Mouse (Mus musculus) cerebellum, postnatal 25 days (tissue): ENCODE measurements at regions not wholly inside any gene's neighbourhood (a gene's known extent, or its start where the extent isn't known, plus 50 kb on each side); places are given as distances from the start of the nearest gene placed in this dataset.
A peak's percentile ranks its signal among the peaks of the same experiment; 100 is the strongest.

Experiments
- DNase-seq, 2 experiments: peaks; one replicate each; pipeline ENCODE4 v3.0.0; 2021; ENCODE audit warnings: mixed read lengths in 2 of 2

DNA sequence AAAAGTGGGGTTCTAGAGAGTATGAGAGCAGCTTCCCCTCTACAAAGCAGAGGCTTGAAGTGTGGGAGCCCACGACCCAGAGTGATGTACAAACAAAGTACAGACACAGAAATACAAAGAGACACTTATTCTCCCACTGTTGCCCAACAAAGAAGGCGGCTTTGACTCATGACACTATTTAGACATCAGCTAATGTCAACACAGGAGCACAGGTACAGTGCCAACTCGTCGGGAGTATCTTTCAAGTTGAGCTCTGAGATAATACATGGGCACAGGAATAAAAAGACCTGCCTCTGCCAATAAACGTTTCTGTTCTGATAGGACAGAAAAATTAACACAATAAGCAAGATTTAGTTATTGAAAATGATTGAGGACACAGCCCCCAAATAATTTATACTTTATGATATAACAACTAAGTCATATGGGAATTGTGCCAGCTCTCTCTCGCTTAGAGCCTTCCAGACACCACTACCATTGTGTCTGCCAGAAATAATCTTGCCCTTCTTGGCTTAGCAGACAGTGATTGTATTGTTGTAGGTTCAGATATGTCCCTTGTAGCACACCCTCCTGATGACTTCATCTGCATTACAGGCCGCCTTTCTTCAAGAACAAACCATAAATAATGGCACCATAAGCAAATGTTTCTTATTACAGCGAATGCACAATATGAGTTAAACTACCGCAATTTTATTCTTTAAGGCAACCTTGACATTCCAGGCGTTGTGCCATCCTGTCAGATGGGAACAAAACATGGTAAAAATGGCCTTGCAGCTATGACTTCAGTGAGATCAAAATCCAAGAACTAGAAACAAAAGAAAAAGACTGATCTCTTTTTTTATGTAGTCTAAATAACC lies 561.1 kb downstream of the Adgrl2 start:
- DNase-seq = peak; percentile 15 to 40

DNA sequence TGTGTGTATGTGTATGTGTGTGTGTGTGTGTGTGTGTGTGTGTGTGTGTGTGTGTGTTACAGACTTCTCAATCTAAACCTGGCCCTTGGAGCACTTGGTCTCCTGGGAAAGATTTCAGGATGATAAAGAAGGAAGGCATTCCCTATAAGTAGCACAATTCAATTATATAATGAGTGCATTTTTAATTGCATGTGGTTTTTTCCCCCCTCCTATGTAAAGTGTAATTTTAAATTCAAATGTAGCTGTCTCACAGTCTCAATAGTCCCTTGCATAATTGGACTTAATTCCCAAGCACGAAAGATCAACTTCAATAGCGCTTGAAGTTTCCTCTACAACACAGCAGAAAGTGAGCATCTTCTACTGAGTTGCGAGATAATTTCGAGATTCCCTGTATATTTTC lies 566.3 kb downstream of the Adgrl2 start:
- no peak for DNase-seq

DNA sequence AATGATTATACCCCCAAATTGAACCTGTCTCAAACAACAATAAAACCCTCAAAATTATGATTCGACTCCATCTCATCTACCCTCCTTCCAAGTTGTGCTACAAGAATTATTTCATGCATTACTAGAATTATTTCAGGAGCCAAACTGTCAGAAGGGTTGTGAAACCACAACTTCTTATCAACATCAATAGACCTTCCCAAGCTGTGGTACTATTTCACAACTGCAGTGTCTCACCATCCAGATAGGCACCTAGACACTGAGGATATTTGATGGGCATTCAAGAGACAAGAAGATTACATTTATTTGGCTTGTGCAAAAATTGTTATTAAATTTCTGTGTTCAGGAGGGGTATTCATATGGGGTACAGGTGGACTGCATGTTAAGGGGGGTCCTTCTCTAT lies 567.0 kb downstream of the Adgrl2 start:
- no peak for DNase-seq

DNA sequence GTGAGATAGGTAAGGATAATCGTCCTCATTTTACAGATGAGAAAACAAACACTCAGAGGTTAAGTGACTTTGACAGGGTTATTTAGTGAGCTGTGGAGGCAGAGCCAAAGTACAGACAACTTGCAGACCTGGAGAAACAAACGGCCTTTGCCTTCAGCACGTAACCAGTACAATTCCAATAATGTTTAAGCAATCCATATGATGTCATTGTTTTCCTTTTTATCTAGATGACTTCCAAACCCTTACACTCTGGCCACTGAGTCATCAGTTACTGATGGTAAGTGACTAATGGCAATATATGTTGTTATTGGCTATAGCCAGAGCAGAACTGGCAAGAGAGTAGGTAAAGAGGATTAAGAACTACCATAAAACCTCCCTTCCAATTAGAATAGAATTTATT lies 567.6 kb downstream of the Adgrl2 start:
- DNase-seq = no peak

GRCm38 (mm10) chr3:148422205-148422604 lies 568.1 kb downstream of the Adgrl2 start:
- no peak for DNase-seq

DNA sequence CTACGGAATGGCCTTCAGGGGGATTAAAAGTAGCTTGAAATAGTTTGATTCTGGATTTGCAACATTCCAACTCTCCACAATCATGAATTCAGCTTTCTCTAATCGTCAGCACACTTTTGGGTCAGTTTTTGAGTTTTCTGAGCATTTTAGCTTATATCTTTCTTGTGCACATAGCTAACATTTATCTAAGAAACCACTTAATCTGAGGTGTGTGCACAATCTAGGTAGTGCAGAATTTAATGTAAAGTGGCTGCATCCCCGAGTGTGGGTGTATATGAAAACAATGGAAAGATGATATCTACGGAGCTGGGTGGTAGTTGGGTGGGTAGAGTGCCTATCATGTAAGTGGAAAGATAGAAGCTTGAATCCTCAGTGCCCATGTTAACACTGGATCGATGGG lies 570.1 kb downstream of the Adgrl2 start:
- no peak for DNase-seq

DNA sequence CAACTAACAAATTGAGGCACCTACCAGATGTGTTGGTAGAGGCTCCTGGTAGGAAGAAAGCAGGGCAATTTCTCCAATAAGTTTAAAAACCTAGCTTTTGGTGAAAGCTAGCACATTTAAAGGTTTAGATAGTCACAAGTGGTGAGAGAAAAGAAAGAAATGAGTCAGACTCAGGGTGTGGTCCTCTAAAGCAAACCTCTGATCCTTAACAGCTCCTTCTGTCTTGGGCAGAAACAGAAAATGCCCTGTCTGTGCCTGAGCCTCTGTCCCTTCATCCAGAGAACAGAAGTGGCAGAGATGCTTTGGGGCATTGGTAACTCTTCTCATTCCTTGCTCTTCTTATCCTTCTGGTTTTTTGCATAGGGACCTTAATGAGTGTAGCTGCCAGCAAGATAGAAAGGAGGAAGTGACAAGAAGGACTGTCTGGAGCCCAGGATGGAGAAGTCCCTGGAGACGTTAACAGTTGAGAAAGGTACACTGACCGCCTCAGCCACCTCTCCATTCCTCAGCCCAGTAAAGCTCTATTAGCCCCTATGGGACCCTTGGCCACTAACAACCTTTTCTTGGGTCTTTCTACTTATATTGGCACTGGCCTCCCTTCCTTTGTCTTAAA lies 570.8 kb downstream of the Adgrl2 start:
- no peak for DNase-seq

DNA sequence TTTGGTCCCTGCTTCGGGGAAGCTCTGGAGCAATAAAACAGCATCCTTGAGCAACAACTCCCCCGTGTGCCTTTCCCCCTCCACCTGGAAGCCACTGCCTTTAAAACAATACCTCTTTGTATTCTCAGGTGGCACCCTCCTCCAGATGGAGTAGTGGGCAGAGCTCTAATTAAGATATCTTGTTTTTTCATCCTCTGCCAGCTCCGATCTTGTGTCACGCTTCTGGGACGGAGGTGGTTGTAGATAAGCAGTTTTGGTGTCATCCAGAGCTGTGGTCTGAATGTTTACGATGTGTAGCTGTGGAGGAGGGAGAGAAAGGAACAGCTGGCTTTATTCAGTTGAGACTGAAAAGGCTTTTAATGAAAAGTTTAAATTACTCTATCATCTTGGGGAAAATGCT lies 572.3 kb downstream of the Adgrl2 start:
- no peak for DNase-seq

DNA sequence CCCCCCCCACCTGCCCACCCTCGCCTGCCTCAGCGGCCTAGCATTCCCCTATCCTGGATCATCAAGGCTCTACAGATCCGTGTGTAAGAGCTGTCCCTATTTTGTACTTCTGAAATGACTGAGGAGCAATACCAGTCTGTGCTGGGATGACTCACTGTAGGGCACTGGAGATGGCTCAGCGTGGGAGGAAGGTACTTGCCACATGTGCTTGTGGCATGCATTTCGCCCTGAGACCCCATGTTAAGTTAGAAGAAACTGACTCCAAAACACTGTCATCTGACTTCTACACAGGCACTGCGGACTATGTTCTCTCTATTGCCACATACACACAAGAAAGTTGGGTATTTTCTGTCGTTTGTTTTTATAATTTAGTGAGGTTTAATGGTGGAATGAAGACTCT lies 574.9 kb downstream of the Adgrl2 start:
- DNase-seq = no peak

GRCm38 (mm10) chr3:148413027-148413426 lies 577.3 kb downstream of the Adgrl2 start:
- no peak for DNase-seq

DNA sequence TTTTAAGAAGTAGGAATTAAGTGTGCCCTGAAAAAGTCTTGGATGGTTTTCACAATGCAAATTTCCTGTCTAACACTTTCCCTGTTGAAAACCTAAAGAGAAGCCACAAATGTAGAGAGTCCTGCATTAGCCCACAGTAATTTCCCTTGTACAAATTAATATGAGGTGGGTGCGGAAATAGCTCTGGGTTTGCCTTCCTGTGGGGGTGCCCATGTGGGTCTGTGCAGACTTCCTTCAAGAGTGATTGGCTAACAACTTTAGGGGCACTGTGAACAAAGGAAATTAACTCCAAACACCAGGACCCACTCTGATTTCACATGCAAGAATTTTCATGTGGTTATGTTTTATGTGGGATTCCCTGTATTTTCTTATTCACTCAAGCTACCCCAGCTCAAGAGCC lies 578.2 kb downstream of the Adgrl2 start:
- no peak for DNase-seq

DNA sequence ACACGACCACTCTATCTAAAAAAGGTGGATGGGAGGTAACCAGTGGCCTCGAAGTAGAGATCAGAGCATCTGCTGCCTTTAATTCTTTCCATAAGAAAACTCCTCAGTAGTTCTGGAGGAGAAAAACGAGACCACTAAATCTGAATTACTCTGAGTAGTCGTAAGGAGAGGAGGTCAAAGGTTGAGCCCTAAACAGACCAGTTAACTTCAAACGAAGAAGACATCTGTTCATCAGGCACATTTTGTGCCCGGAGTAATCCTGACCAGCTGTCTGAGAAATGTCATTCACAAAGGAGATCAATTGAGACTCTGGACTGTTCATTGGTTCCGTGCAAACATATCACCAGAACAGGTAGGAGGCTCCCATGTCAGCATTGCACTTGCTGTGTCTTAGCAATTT lies 592.0 kb downstream of the Adgrl2 start:
- no peak for DNase-seq

DNA sequence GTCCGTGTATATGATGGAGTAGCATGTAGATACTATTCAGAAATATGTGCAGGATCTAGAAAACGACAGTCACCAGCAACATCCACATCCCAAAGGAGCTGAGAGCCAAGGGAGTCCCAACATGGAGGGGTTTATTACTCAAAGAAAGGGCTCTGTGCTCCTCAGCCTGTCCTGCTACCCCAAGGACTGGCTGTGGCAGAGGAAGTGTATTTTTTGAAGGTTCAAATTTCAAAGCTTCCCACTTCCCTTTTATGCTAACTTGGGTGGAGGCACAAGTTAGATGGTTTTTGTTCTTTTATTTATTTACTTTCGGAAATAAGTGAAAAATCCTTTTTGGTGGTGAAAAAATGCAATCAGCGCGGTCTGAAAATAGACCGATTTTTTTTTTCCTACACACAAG lies 602.8 kb downstream of the Adgrl2 start:
- no peak for DNase-seq

DNA sequence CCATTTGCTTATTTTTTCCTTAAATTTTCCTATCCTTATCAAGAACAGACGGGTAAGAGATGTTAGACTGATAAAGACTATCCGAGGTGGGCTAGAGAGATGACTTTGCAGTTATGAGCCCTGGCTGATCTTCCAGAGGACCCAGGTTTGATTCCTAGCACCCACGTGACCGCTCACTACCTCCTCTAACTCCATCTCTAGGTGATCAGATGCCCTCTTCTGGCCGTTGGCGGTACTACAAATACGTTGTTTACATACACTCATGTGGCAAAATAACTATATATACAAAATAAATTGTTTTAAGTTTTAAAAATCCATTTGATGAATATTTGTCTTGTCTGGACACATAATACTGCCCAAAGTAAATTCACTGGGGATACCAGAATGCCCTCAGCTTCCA lies 604.6 kb downstream of the Adgrl2 start:
- DNase-seq = peak in 1 of 2 experiments; percentile 7

DNA sequence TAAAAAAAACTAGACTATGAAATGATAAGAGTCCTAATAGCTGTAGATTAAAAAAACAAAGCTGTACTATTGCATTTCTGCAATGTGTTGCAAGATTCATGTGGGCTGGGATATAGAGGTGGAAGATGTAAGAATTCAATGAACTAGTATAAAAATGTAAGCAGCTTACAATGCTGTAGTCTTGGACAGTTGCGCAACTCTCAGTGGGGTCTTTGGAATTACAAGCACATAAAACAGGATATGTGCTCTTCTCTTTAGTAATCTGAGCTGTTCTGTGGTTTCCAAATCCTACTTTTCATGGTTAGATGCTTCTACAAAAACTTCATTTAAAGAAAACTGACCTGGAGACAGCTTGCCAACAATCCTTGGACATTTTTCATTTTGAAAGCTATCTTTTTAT lies 609.3 kb downstream of the Adgrl2 start:
- no peak for DNase-seq

- DNase-seq = peak; percentile 5 to 21
Measured at GRCm38 (mm10) chr3:148363331-148363730, 627.0 kb downstream of the Adgrl2 start.

DNA sequence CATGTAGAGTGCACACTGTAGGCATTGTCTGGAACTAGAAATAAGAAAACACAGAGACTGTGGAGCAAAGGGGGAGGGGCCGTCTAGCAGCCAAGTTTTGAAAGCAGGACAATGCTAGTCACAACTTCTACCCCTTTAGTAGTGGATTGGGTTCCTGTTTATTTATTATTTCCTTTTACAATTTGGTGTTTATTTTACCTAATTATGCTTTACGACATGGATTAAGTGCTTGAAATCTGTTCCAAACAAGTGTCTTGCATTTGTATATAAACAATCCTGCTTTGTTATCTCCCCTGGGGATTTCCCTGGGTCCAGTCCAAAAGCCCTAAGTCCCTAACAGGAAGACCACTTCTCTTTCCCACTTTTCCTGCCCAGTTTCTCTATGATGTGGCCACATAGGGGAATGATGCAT lies 627.9 kb downstream of the Adgrl2 start:
- DNase-seq = no peak

- DNase-seq = peak; percentile 33 to 61
Measured at GRCm38 (mm10) chr3:148343633-148344361, 646.6 kb downstream of the Adgrl2 start.

- DNase-seq = no peak
Measured at GRCm38 (mm10) chr3:148343256-148343632, 647.1 kb downstream of the Adgrl2 start.

GRCm38 (mm10) chr3:148339258-148339657 lies 651.1 kb downstream of the Adgrl2 start:
- no peak for DNase-seq

DNA sequence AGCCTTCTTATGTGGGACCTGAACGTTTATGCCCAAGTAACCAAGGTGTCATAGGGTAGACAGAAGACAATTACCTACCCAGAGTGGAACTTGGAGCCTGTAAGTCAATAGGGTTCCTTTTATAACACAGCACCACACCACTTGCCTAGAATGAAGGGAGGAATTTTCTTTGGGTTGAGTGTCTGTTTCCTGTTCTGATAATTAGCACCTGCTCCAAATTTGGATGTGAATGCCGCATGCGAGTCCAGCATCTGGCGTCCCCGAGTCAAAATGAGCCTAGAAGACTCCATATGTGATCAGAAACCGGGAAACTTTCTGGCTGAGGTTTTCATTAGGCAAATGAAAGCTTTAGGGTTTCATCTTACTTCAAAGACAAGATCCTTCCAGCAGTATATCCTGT lies 653.7 kb downstream of the Adgrl2 start:
- DNase-seq = no peak

- DNase-seq = no peak
Measured at GRCm38 (mm10) chr3:148336091-148336511, 654.3 kb downstream of the Adgrl2 start.

- DNase-seq = no peak
Measured at GRCm38 (mm10) chr3:148335654-148336053, 654.7 kb downstream of the Adgrl2 start.
